Mouse (Mus musculus) right cerebral cortex, postnatal 36 days (tissue): ENCODE results near the gene Dctn1.

Source experiments
- DNase-seq, 2 experiments: peaks; one replicate each; pipeline ENCODE4 v3.0.0; 2022; ENCODE audit warnings: low spot score in 2 of 2, mixed read lengths in 1 of 2

Dctn1 gene

GRCm38 (mm10) chr6:83231486-83231885, 65.8 kb downstream of the Dctn1 start:
- no peak for DNase-seq

GRCm38 (mm10) chr6:83233306-83233705, 67.6 kb downstream of the Dctn1 start:
- DNase-seq: no peak

- DNase-seq: no peak
Observed at GRCm38 (mm10) chr6:83234280-83234741, 68.6 kb downstream of the Dctn1 start.

GRCm38 (mm10) chr6:83237123-83237522, 71.4 kb downstream of the Dctn1 start:
- no peak for DNase-seq

GRCm38 (mm10) chr6:83244422-83245061, 78.8 kb downstream of the Dctn1 start:
- no peak for DNase-seq

GRCm38 (mm10) chr6:83245134-83245533, 79.4 kb downstream of the Dctn1 start:
- peak; percentile 25 to 29 for DNase-seq

GRCm38 (mm10) chr6:83245997-83246396, 80.3 kb downstream of the Dctn1 start:
- no peak for DNase-seq

- DNase-seq: no peak
Observed at GRCm38 (mm10) chr6:83246750-83247149, 81.0 kb downstream of the Dctn1 start.

- DNase-seq: no peak
Observed at GRCm38 (mm10) chr6:83247153-83247552, 81.4 kb downstream of the Dctn1 start.
